Mouse (Mus musculus) liver, embryonic 14.5 days (tissue): ENCODE measurements around the gene D430041D05Rik. TPM values are rescaled to one million over a fixed set of nuclear protein-coding genes. Genes with fewer than 3 reads are reported as not detected.

Experiments
- ATAC-seq: fragments of 200-750 bp; cut with Nextera tagmentation; 2 replicates; pipeline ENCODE4 v1.8.0; 2017; ENCODE audit warnings: moderate number of reproducible peaks, mild to moderate bottlenecking, moderate library complexity; ENCODE audit not compliant: insufficient read depth
- DNase-seq, 3 experiments: peaks; one replicate each; pipeline ENCODE4 v3.0.0-alpha.2; 2012 to 2013; ENCODE audit warnings: low read depth in 3 of 3, low spot score in 3 of 3
- H3K27ac ChIP-seq: fragments of 300-500 bp; sonication (generic); 2 replicates; pipeline ENCODE4 v1.5.1; 2014; ENCODE audit warnings: moderate library complexity, mild to moderate bottlenecking, control low read depth, inconsistent platforms
- H3K27me3 ChIP-seq: fragments of 300-500 bp; sonication (generic); 2 replicates; pipeline ENCODE4 v1.6.1; 2014; ENCODE audit warnings: mild to moderate bottlenecking, low read length, moderate library complexity; ENCODE audit not compliant: control insufficient read depth, insufficient read depth
- H3K36me3 ChIP-seq: fragments of 300-500 bp; sonication (generic); replicated peaks from 2 replicates; pipeline ENCODE4 v1.6.1; 2014; ENCODE audit warnings: low read depth; ENCODE audit not compliant: control insufficient read depth, insufficient read depth
- H3K4me1 ChIP-seq, 2 experiments: fragments of 200-500 bp in 1 of 2; fragments of 300-500 bp in 1 of 2; sonication (generic) in 1 of 2; replicated peaks; 2 replicates each; pipeline ENCODE4 v1.6.1; 2012 to 2014; ENCODE audit warnings: antibody characterized with exemption in 1 of 2, inconsistent platforms in 1 of 2, low read length in 1 of 2; ENCODE audit not compliant: control insufficient read depth in 2 of 2, insufficient read depth in 2 of 2
- H3K4me2 ChIP-seq: fragments of 300-500 bp; sonication (generic); 2 replicates; pipeline ENCODE4 v1.6.1; 2014; ENCODE audit warnings: low read depth, mild to moderate bottlenecking, control low read depth, moderate library complexity
- H3K4me3 ChIP-seq, 2 experiments: fragments of 200-500 bp in 1 of 2; fragments of 300-500 bp in 1 of 2; sonication (generic) in 1 of 2; 2 replicates each; pipeline ENCODE4 v1.5.1; 2012 to 2014; ENCODE audit warnings: low read depth in 2 of 2, low read length in 2 of 2, mild to moderate bottlenecking in 2 of 2, control low read depth in 1 of 2, inconsistent platforms in 1 of 2, moderate library complexity in 1 of 2; ENCODE audit not compliant: insufficient read depth in 1 of 2
- H3K9ac ChIP-seq: fragments of 300-500 bp; sonication (generic); replicated peaks from 2 replicates; pipeline ENCODE4 v1.6.1; 2014; ENCODE audit warnings: mild to moderate bottlenecking, control low read depth, moderate library complexity
- H3K9me3 ChIP-seq: fragments of 300-500 bp; sonication (generic); 2 replicates; pipeline ENCODE4 v1.6.1; 2016; ENCODE audit warnings: low read length, mixed read lengths; ENCODE audit not compliant: control insufficient read depth
- CTCF ChIP-seq: IDR thresholded peaks from 2 replicates; pipeline ENCODE4 v1.5.1; 2016; ENCODE audit warnings: antibody characterized with exemption, low read depth, control low read depth
- EP300 ChIP-seq: IDR thresholded peaks from 2 replicates; pipeline ENCODE4 v1.6.1; 2016; ENCODE audit warnings: antibody characterized with exemption, low read depth
- WGBS: fragments of 180-500 bp; shearing (Covaris S2); extraction: QIAGEN DNeasy Blood & Tissue Kit; methylation state at CpG from one replicate; pipeline ENCODE4 v1.1.7; 2014; ENCODE audit not compliant: insufficient replicate concordance; 5-methylcytosine and 5-hydroxymethylcytosine counted together
- microRNA counts: library from miRNA; unstranded; fragments of <30 nt; microRNA quantifications from one replicate; lab custom pipeline; 2016
- microRNA-seq: library from miRNA; unstranded; fragments of <30 nt; microRNA quantifications from one replicate; pipeline ENCODE4, GENCODE M21; 2016
- polyA plus RNA-seq, 2 experiments: library from polyadenylated mRNA; depleted of rRNA in 1 of 2; stranded (reverse) in 1 of 2; unstranded in 1 of 2; fragments of >200 nt; fragmentation: Nextera tagmentation in 1 of 2; extraction: Ambion mirVana in 1 of 2; gene quantifications; 2 replicates each; pipeline versions ENCODE4 v1.2.1 to v1.2.3; 2012 to 2014

D430041D05Rik gene
- polyA plus RNA-seq, 2 experiments: under 0.01 TPM; not detected in 1

- H3K27me3 ChIP-seq: no peaks in the 10 kb centered on the region
- H3K9me3 ChIP-seq: no peaks in the 10 kb centered on the region
- TF ChIP-seq CTCF: no peak
- TF ChIP-seq EP300: 0 out of 2 replicates have a peak, but pooled peaks have one; percentile 31
- H3K9ac ChIP-seq: peak within 1 kb of the TSS; percentile 94
- H3K27ac ChIP-seq: peak within 1 kb of the TSS; percentile 96
- H3K36me3 ChIP-seq: peaks cover 4% of the 10 kb centered on the region; the same call in 1 of the 2 replicates
- ATAC-seq: peak; percentile 79
- peak; percentile 81 to 92 (median 82) for DNase-seq
- H3K4me2 ChIP-seq: peak within 1 kb of the TSS; percentile 78
- 3% methylated on average over 15 of the region's 15 CpGs for WGBS
- peaks cover 47 to 65% of the 10 kb centered on the region in 2 experiments for H3K4me1 ChIP-seq
- H3K4me3 ChIP-seq: peak within 1 kb of the TSS; percentile 82 to 84
Observed at GRCm38 (mm10) chr2:104095741-104096213, 315.0 kb downstream of the D430041D05Rik start, which contains the start of gene Cd59a. Cd59a (plus strand) TSS chr2:104095801.

- Histone ChIP-seq H3K4me1 (peaks cover 27 to 44% of the 10 kb centered on the region in 2 experiments), H3K27me3 (no peaks in the 10 kb centered on the region), H3K4me2 (no peak overlapping the region), H3K9ac (no peak overlapping the region), H3K9me3 (no peaks in the 10 kb centered on the region), H3K36me3 (no peaks in the 10 kb centered on the region), H3K27ac (no peak overlapping the region; the same call in 1 of the 2 replicates), H3K4me3 (no peak overlapping the region)
- no peak for TF ChIP-seq CTCF
- TF ChIP-seq EP300: no peak
- ATAC-seq (no peak), DNase-seq (no peak)
- 55% methylated on average over 2 of the region's 2 CpGs for WGBS
Observed at GRCm38 (mm10) chr2:104093305-104093704, 317.5 kb downstream of the D430041D05Rik start.

MicroRNA genes within 50 kb of the gene (microRNA counts, 519-probe panel; counts per million panel counts)
- microRNA mmu-miR-1902 (lab: Ali Mortazavi, UCI): 69.9 counts per million

Small RNA genes lying within 50 kb of the gene (microRNA-seq; reads per million reads assigned to microRNA genes)
- not detected for gene Mir1902

Other genes with a start within 250 kb of the D430041D05Rik start
- gene Hipk3, start 83.4 kb upstream of the D430041D05Rik start, polyA plus RNA-seq (2012; rRNA removed): 6.0 and 7.0 TPM in 2 replicates
- gene Hipk3, start 83.4 kb upstream of the D430041D05Rik start, polyA plus RNA-seq (2014; fragmentation: Nextera tagmentation; extraction: Ambion mirVana): 8.2 and 9.1 TPM in 2 replicates
- gene Cstf3, start 179.5 kb upstream of the D430041D05Rik start, polyA plus RNA-seq (2012; rRNA removed): 9.1 and 14.5 TPM in 2 replicates
- 19.6 and 20.1 TPM in 2 replicates for gene Cstf3, start 179.5 kb upstream of the D430041D05Rik start, polyA plus RNA-seq (2014; fragmentation: Nextera tagmentation; extraction: Ambion mirVana)